Mouse (Mus musculus) ES-E14 (cell line): ENCODE measurements around the gene Mmadhc. TPM values are rescaled to one million over a fixed set of nuclear protein-coding genes. Genes with fewer than 3 reads are reported as not detected.

Experiments
- DNase-seq: peaks from one replicate; pipeline ENCODE4 v3.0.0-alpha.2; 2013; ENCODE audit warnings: low read depth, low spot score
- H3K27ac ChIP-seq: 2 replicates; pipeline ENCODE4 v1.5.1; 2012; ENCODE audit warnings: low read depth, mild to moderate bottlenecking, low read length, moderate library complexity, mixed read lengths; ENCODE audit not compliant: poor library complexity, insufficient read depth, severe bottlenecking
- H3K36me3 ChIP-seq: 2 replicates; pipeline ENCODE4 v1.6.1; 2012; ENCODE audit warnings: mild to moderate bottlenecking, low read length, moderate library complexity, mixed read lengths; ENCODE audit not compliant: control insufficient read depth, poor library complexity, insufficient read depth, severe bottlenecking
- H3K4me1 ChIP-seq, 2 experiments: fragments of 150-350 bp in 1 of 2; sonication (generic) in 1 of 2; 2 replicates each; pipeline ENCODE4 v1.6.1; 2012; ENCODE audit warnings: low read length in 2 of 2, mild to moderate bottlenecking in 1 of 2, mixed read lengths in 1 of 2; ENCODE audit not compliant: control insufficient read depth in 2 of 2, insufficient read depth in 2 of 2, poor library complexity in 1 of 2
- H3K4me3 ChIP-seq, 2 experiments: fragments of 150-350 bp in 1 of 2; sonication (generic) in 1 of 2; 2 replicates each; pipeline ENCODE4 v1.5.1; 2012; ENCODE audit warnings: low read length in 2 of 2, low read depth in 1 of 2, mild to moderate bottlenecking in 1 of 2, mixed read lengths in 1 of 2; ENCODE audit not compliant: insufficient read depth in 1 of 2, poor library complexity in 1 of 2, severe bottlenecking in 1 of 2
- H3K9ac ChIP-seq: 2 replicates; pipeline ENCODE4 v1.6.1; 2012; ENCODE audit warnings: low read depth, mild to moderate bottlenecking, low read length, mixed read lengths; ENCODE audit not compliant: poor library complexity, insufficient read depth, severe bottlenecking
- H3K9me3 ChIP-seq: fragments of 150-350 bp; sonication (generic); 2 replicates; pipeline ENCODE4 v1.6.1; 2012; ENCODE audit warnings: low read depth, mild to moderate bottlenecking, low read length; ENCODE audit not compliant: control insufficient read depth, insufficient read depth
- CHD2 ChIP-seq: IDR thresholded peaks from 2 replicates; pipeline ENCODE4 v1.6.1; 2014; ENCODE audit warnings: mild to moderate bottlenecking, low read depth, low read length, inconsistent platforms
- HCFC1 ChIP-seq: IDR thresholded peaks from 2 replicates; pipeline ENCODE4 v1.6.1; 2012; ENCODE audit warnings: low read length, inconsistent platforms, borderline replicate concordance; ENCODE audit not compliant: insufficient read depth
- MAFK ChIP-seq: IDR thresholded peaks from 2 replicates; pipeline ENCODE4 v1.6.1; 2014; ENCODE audit warnings: mild to moderate bottlenecking, low read depth, low read length, inconsistent platforms; ENCODE audit not compliant: insufficient read depth
- ZC3H11A ChIP-seq: IDR thresholded peaks from 2 replicates; pipeline ENCODE4 v1.6.1; 2012; ENCODE audit warnings: low read depth, mild to moderate bottlenecking, inconsistent platforms, low read length, borderline replicate concordance
- ZNF384 ChIP-seq: IDR thresholded peaks from 2 replicates; pipeline ENCODE4 v1.6.1; 2012; ENCODE audit warnings: low read depth, low read length, inconsistent platforms
- in situ Hi-C, 2 experiments: fragments of 600-800 bp; cut with MboI; formaldehyde crosslinking; loops; one replicate each; pipeline ENCODE4 v1.15.1; 2025; ENCODE audit warnings: low sequenced_read_pairs in 2 of 2, inconsistent platforms in 1 of 2; ENCODE audit not compliant: unreplicated experiment in 2 of 2
- total RNA-seq: library from RNA; depleted of rRNA; stranded (reverse); fragments of 300-350 nt; gene quantifications from 2 replicates; pipeline ENCODE4 v1.2.3, GENCODE M21; 2012

Gene Mmadhc
- total RNA-seq, 1 experiment = 57.5 TPM

DNA sequence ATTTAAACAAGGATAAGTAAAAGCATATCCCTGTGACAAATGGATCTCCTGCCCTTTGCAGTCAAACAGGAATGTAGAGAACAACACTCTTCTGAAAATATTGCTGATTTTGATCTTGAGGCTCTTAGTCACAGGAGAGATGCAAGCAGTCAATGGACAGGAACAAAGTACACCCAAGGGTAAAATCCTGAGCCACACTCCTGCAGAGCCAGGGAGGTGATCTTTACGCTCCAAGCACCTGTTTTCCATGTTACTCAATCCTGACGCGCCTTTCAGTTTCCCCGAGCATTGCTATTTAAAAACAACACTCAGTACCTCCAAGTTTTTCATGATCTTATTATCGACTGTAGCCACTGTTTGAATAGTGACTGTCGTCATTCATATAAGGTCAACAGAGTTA is 23.2 kb downstream of the Mmadhc start:
- H3K9ac ChIP-seq = no peak overlapping the region
- H3K9me3 ChIP-seq = no peaks in the 10 kb centered on the region

GRCm38 (mm10) chr2:50272165-50272564 is 24.4 kb downstream of the Mmadhc start:
- TF ChIP-seq MAFK (no peak), ZNF384 (no peak), CHD2 (no peak), ZC3H11A (no peak), HCFC1 (no peak)
- no peaks in the 10 kb centered on the region for H3K36me3 ChIP-seq
- H3K27ac ChIP-seq = no peak overlapping the region
- no peak overlapping the region for H3K4me3 ChIP-seq
- H3K9me3 ChIP-seq = no peaks in the 10 kb centered on the region
- DNase-seq = no peak
- H3K9ac ChIP-seq = no peak overlapping the region
- H3K4me1 ChIP-seq = peaks cover 0 to 7% of the 10 kb centered on the region in 2 experiments; a peak in 2 of 4 replicates
- in situ Hi-C loops = loop anchor here (10.0 to 25.0 kb wide), 2 partner anchors 485 to 507 kb away; partner anchors contain the start of gene Lypd6b (in 1 of the 2)

More for the DNA sequence above, 23.2 kb downstream of the Mmadhc start:
- Histone ChIP-seq H3K4me1 (peaks cover 0 to 7% of the 10 kb centered on the region in 2 experiments; a peak in 2 of 4 replicates), H3K27ac (no peak overlapping the region), H3K36me3 (no peaks in the 10 kb centered on the region), H3K4me3 (no peak overlapping the region)
- in situ Hi-C loops = loop anchor here (10.0 to 25.0 kb wide), 2 partner anchors 486 to 509 kb away; partner anchors contain the start of gene Lypd6b (in 1 of the 2)
- DNase-seq = no peak
- TF ChIP-seq ZNF384 (no peak), MAFK (no peak)

GRCm38 (mm10) chr2:50268514-50268913 is 28.1 kb downstream of the Mmadhc start:
- Histone ChIP-seq H3K4me1 (peaks cover 2% of the 10 kb centered on the region in 2 experiments; a peak in 1 of 4 replicates), H3K9ac (no peak overlapping the region), H3K9me3 (no peaks in the 10 kb centered on the region), H3K4me3 (no peak overlapping the region), H3K27ac (no peak overlapping the region), H3K36me3 (no peaks in the 10 kb centered on the region)
- no peak for TF ChIP-seq HCFC1
- TF ChIP-seq ZNF384 = no peak
- no peak for TF ChIP-seq CHD2
- no peak for TF ChIP-seq MAFK
- TF ChIP-seq ZC3H11A = no peak
- DNase-seq = no peak
- in situ Hi-C loops = loop anchor here in 1 of 2 experiments (25.0 kb wide), 1 partner anchor 481 kb away; the partner anchor contains the start of gene Lypd6b

GRCm38 (mm10) chr2:50267046-50267445 is 29.6 kb downstream of the Mmadhc start:
- H3K27ac ChIP-seq = no peak overlapping the region
- in situ Hi-C loops = loop anchor here in 1 of 2 experiments (25.0 kb wide), 1 partner anchor 480 kb away; the partner anchor contains the start of gene Lypd6b
- H3K36me3 ChIP-seq = no peaks in the 10 kb centered on the region
- no peak for DNase-seq
- H3K4me1 ChIP-seq = peaks cover 2% of the 10 kb centered on the region in 2 experiments; a peak in 1 of 4 replicates
- H3K4me3 ChIP-seq = no peak overlapping the region
- no peaks in the 10 kb centered on the region for H3K9me3 ChIP-seq
- H3K9ac ChIP-seq = no peak overlapping the region
- TF ChIP-seq MAFK = no peak
- no peak for TF ChIP-seq ZC3H11A
